Comparison of ENCODE assay signal across 25 mouse cellular contexts in the genomic region with DNA sequence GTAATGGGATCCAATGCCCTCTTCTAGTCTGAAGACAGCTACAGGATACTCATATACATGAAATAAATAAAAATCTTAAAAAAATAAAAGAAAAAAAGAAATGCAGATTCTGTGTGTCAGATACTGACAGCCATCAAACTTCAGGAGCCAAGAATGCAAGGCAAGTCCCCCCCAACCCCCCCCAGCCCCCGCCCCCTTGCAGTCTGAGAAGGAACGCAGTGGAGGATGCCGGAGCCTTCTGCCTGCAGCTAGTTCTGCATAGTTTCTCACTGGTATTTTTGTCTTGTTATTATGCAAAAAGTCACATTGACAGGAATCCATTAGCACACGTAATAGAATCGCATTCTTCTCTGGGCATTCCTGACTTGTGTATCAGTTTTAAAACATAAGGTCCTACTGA.
DNase-seq lines count a peak whose midpoint lies in the region; ATAC-seq and TF ChIP-seq lines count a peak whose summit lies in the region.
"Had no signal": no experiment of that assay in that cellular context is flagged by ENCODE, and none has a peak within 500 bp of the region (broad histone marks: within the 10 kb centered on the region; RNA-seq: fewer than 3 reads in every experiment).

No protein-coding gene starts in this region.

- H3K4me3 ChIP-seq in lung, postnatal 0 days (ENCODE audit: low read depth, low read length): no peak overlapping the region
- H3K4me3 ChIP-seq: embryonic facial prominence, embryonic 10.5 days; embryonic facial prominence, embryonic 13.5 days; erythroblast, embryonic 14.5 days; forebrain, embryonic 13.5 days; hindbrain, embryonic 12.5 days; hindbrain, embryonic 15.5 days had no signal

- no peak overlapping the region for H3K4me2 ChIP-seq in lung, postnatal 0 days (replicated peaks; ENCODE audit: low read depth, low read length)
- H3K4me2 ChIP-seq: embryonic facial prominence, embryonic 13.5 days; forebrain, embryonic 13.5 days; heart, embryonic 11.5 days; hindbrain, embryonic 12.5 days; hindbrain, embryonic 15.5 days had no signal

- H3K27ac ChIP-seq in lung, postnatal 0 days (ENCODE audit: low read length): no peak overlapping the region
- H3K27ac ChIP-seq: embryonic facial prominence, embryonic 10.5 days; embryonic facial prominence, embryonic 13.5 days; forebrain, embryonic 13.5 days; hindbrain, embryonic 12.5 days; hindbrain, embryonic 15.5 days had no signal

- peaks cover 5% of the 10 kb centered on the region; the same call in 1 of the 2 replicates for H3K4me1 ChIP-seq in lung, postnatal 0 days (ENCODE audit: insufficient read depth, low read depth, low read length)

- no peaks in the 10 kb centered on the region for H3K27me3 ChIP-seq in lung, postnatal 0 days (replicated peaks; ENCODE audit: insufficient read depth, low read length)
- H3K27me3 ChIP-seq: CH12.LX; embryonic facial prominence, embryonic 13.5 days; forebrain, embryonic 13.5 days; hindbrain, embryonic 12.5 days; hindbrain, embryonic 15.5 days had no signal

- no peak for TF ChIP-seq EP300 in lung, postnatal 0 days (IDR thresholded peaks at IDR 0.05)

- DNase-seq in heart, adult 11 months: peak; percentile 73
- no peak for DNase-seq in heart, adult 18-20 months
- DNase-seq in lung, postnatal 0 days (ENCODE audit: low spot score): peak; percentile 36
- no peak for DNase-seq in lung, postnatal 14 days
- DNase-seq in ZHBTc4 (ENCODE audit: low read depth, low spot score): peak; percentile 28
- DNase-seq in cerebellum, postnatal 10 days: no peak
- DNase-seq: adrenal gland, adult 2 months; adrenal gland, postnatal 14 days; B cell, adult 2 months; cerebellum, adult 11 months; cerebellum, adult 9-11 months; cerebellum, postnatal 36 days; embryo, embryonic 11 days; gastrocnemius, postnatal 25 days had no signal

- H3K36me3 ChIP-seq in lung, postnatal 0 days (ENCODE audit: insufficient read depth, low read length): no peaks in the 10 kb centered on the region
- H3K36me3 ChIP-seq: embryonic facial prominence, embryonic 10.5 days; embryonic facial prominence, embryonic 13.5 days; G1E; hindbrain, embryonic 12.5 days; hindbrain, embryonic 15.5 days had no signal

- 50% methylated on average over 5 of the region's 5 CpGs for WGBS in lung, postnatal 0 days

- no peak for ATAC-seq in lung, postnatal 0 days
- ATAC-seq: forebrain, embryonic 13.5 days; forebrain, embryonic 16.5 days; intestine, postnatal 0 days had no signal

- no peaks in the 10 kb centered on the region for H3K9me3 ChIP-seq in lung, postnatal 0 days (ENCODE audit: low read length)
- H3K9me3 ChIP-seq: embryonic facial prominence, embryonic 10.5 days; embryonic facial prominence, embryonic 13.5 days; forebrain, embryonic 13.5 days; G1E; hindbrain, embryonic 12.5 days; hindbrain, embryonic 15.5 days had no signal

- no peak overlapping the region for H3K9ac ChIP-seq in lung, postnatal 0 days (replicated peaks; ENCODE audit: low read depth)
- H3K9ac ChIP-seq: embryonic facial prominence, embryonic 13.5 days; forebrain, embryonic 13.5 days; hindbrain, embryonic 12.5 days; hindbrain, embryonic 15.5 days had no signal

- no peak for TF ChIP-seq CTCF in lung, postnatal 0 days (IDR thresholded peaks at IDR 0.05)

Comparison
In these comparisons a context has a peak if more than half of its experiments do, and no peak if none do; other contexts are left out.
1. DNase-seq: peak in heart, adult 11 months (single experiment), lung, postnatal 0 days (single experiment) and ZHBTc4 (single experiment); none in heart, adult 18-20 months (0 of 2), lung, postnatal 14 days (single experiment) and cerebellum, postnatal 10 days (0 of 2).